Mouse (Mus musculus) heart, embryonic 12.5 days (tissue): Measurements from ENCODE around the gene Nell2. TPM values are rescaled to one million over a fixed set of nuclear protein-coding genes. Genes with fewer than 3 reads are reported as not detected.
"Not testable (repeated sequence)": the region's sequence is repeated elsewhere in the genome, so short reads cannot be mapped to it uniquely, and the experiment has no call there.

Experiments used
- ATAC-seq: fragments of 200-750 bp; cut with Nextera tagmentation; 2 replicates; pipeline ENCODE4 v1.8.0; 2017; ENCODE audit warnings: moderate TSS enrichment, moderate library complexity; ENCODE audit not compliant: insufficient number of reproducible peaks, low FRiP score
- H3K27ac ChIP-seq: fragments of 300-500 bp; sonication (generic); 2 replicates; pipeline ENCODE4 v1.5.1; 2016; ENCODE audit warnings: mild to moderate bottlenecking, moderate library complexity; ENCODE audit not compliant: poor library complexity, severe bottlenecking
- H3K27me3 ChIP-seq: fragments of 300-500 bp; sonication (generic); replicated peaks from 2 replicates; pipeline ENCODE4 v1.6.1; 2016; ENCODE audit warnings: mild to moderate bottlenecking, moderate library complexity
- H3K36me3 ChIP-seq: fragments of 300-500 bp; sonication (generic); 2 replicates; pipeline ENCODE4 v1.6.1; 2016; ENCODE audit warnings: mild to moderate bottlenecking, moderate library complexity
- H3K4me1 ChIP-seq: fragments of 300-500 bp; sonication (generic); replicated peaks from 2 replicates; pipeline ENCODE4 v1.6.1; 2016; ENCODE audit warnings: mild to moderate bottlenecking
- H3K4me2 ChIP-seq: fragments of 300-500 bp; sonication (generic); 2 replicates; pipeline ENCODE4 v1.6.1; 2016; ENCODE audit warnings: mild to moderate bottlenecking, moderate library complexity
- H3K4me3 ChIP-seq: fragments of 300-500 bp; sonication (generic); 2 replicates; pipeline ENCODE4 v1.5.1; 2016; ENCODE audit warnings: mild to moderate bottlenecking
- H3K9ac ChIP-seq: fragments of 300-500 bp; sonication (generic); 2 replicates; pipeline ENCODE4 v1.6.1; 2016; ENCODE audit warnings: mild to moderate bottlenecking, moderate library complexity
- H3K9me3 ChIP-seq: fragments of 300-500 bp; sonication (generic); replicated peaks from 2 replicates; pipeline ENCODE4 v1.6.1; 2016; ENCODE audit warnings: mild to moderate bottlenecking, moderate library complexity
- WGBS: fragments of 180-500 bp; shearing (Covaris S2); methylation state at CpG from one replicate; pipeline ENCODE4 v1.1.7; 2016; 5-methylcytosine and 5-hydroxymethylcytosine counted together
- polyA plus RNA-seq: library from polyadenylated mRNA; unstranded; fragments of >200 nt; fragmentation: Nextera tagmentation; extraction: Ambion mirVana; gene quantifications from 2 replicates; pipeline ENCODE4 v1.2.1, GENCODE M21; 2016

Gene Nell2
- polyA plus RNA-seq, 1 experiment from 2014 or later = 0.93 TPM

DNA sequence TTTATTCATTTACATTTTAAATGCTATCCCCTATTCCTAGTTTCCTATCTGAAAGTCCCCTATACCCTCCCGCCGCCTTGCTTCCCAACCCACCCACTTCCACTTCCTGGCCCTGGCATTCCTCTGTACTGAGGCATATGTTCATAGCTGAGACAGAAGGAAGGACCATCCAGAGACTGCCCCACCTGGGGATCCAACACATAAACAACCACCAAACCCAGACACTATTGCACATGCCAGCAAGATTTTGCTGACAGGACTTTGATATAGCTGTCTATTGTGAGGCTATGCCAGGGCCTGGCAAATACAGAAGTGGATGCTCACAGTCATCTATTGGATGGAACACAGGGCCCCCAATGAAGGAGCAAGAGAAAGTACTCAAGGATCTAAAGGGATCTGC is 291.3 kb downstream of the Nell2 start:
- ATAC-seq, H3K4me1 ChIP-seq, H3K9me3 ChIP-seq, H3K27me3 ChIP-seq, H3K9ac ChIP-seq, H3K4me3 ChIP-seq, H3K4me2 ChIP-seq, H3K27ac ChIP-seq, H3K36me3 ChIP-seq: not testable (repeated sequence)
- 75% methylated on average over 2 of the region's 2 CpGs for WGBS

DNA sequence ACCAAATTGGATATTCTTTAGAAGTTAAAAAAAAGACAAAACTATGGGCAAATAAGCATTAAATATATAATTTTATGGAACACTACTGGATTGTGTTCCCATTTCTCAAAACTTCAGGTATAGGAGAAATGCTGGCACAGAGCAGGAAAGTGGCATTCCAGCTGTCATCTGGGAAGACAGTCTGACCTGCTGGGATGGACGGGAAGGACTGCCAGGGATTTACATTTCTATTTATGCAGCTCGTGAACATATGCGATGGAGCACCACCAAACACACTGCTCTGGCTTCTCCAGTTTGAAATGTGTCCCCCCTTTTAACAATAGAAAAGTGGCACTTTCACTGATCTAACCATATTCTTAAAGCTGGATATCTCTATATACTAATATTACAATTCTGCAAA is 291.9 kb downstream of the Nell2 start:
- 82% methylated on average over 3 of the region's 3 CpGs for WGBS
- no peak for ATAC-seq
- H3K9ac ChIP-seq = no peak overlapping the region
- no peaks in the 10 kb centered on the region for H3K36me3 ChIP-seq
- no peaks in the 10 kb centered on the region for H3K9me3 ChIP-seq
- H3K27ac ChIP-seq = no peak overlapping the region
- no peak overlapping the region for H3K4me2 ChIP-seq
- H3K27me3 ChIP-seq = no peaks in the 10 kb centered on the region
- H3K4me3 ChIP-seq = no peak overlapping the region
- no peaks in the 10 kb centered on the region for H3K4me1 ChIP-seq

DNA sequence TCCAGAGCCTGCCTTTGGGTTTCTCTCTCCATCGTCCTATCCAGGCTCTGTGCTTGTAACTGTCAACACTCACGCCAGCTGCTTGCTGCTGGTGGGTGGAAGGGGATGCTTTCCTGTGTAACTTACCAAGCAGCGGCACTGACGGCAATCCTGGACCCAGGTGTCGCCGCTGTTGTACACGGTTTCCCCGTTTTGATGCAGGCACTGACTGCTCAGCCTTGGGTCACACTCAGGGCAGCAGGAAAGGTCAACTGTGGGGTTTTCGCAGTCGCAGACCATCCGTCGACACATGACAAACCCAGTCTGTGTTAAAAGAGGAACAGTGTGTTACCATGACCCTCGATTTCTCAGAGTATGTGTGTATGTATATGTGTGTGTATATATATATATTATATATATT is 297.2 kb downstream of the Nell2 start:
- no peak for ATAC-seq
- 55% methylated on average over 13 of the region's 13 CpGs for WGBS
- no peak overlapping the region for H3K4me2 ChIP-seq
- no peaks in the 10 kb centered on the region for H3K4me1 ChIP-seq
- H3K27me3 ChIP-seq = no peaks in the 10 kb centered on the region
- H3K4me3 ChIP-seq = no peak overlapping the region
- no peak overlapping the region for H3K27ac ChIP-seq
- H3K9ac ChIP-seq = no peak overlapping the region
- H3K9me3 ChIP-seq = no peaks in the 10 kb centered on the region
- no peaks in the 10 kb centered on the region for H3K36me3 ChIP-seq

- no peak overlapping the region for H3K4me3 ChIP-seq
- H3K9ac ChIP-seq = no peak overlapping the region
- no peak overlapping the region for H3K4me2 ChIP-seq
- H3K9me3 ChIP-seq = no peaks in the 10 kb centered on the region
- no peak overlapping the region for H3K27ac ChIP-seq
- H3K36me3 ChIP-seq = no peaks in the 10 kb centered on the region
- ATAC-seq = no peak
- 76% methylated on average over 12 of the region's 12 CpGs for WGBS
- no peaks in the 10 kb centered on the region for H3K4me1 ChIP-seq
- H3K27me3 ChIP-seq = 0 out of 2 replicates have a peak, but pooled peaks cover 4% of the 10 kb centered on the region
These were observed 311.6 kb downstream of the Nell2 start for GRCm38 (mm10) chr15:95216640-95217365.

GRCm38 (mm10) chr15:95210551-95210950 is 317.8 kb downstream of the Nell2 start:
- H3K27ac ChIP-seq = no peak overlapping the region
- WGBS = 70% methylated on average over 4 of the region's 4 CpGs
- no peaks in the 10 kb centered on the region for H3K4me1 ChIP-seq
- no peak overlapping the region for H3K4me2 ChIP-seq
- H3K36me3 ChIP-seq = no peaks in the 10 kb centered on the region
- no peak for ATAC-seq
- H3K9me3 ChIP-seq = no peaks in the 10 kb centered on the region
- no peak overlapping the region for H3K4me3 ChIP-seq
- no peak overlapping the region for H3K9ac ChIP-seq
- no peaks in the 10 kb centered on the region for H3K27me3 ChIP-seq

GRCm38 (mm10) chr15:95209186-95209585 is 319.2 kb downstream of the Nell2 start:
- Histone ChIP-seq H3K36me3 (no peaks in the 10 kb centered on the region), H3K27ac (no peak overlapping the region), H3K4me2 (no peak overlapping the region), H3K4me3 (no peak overlapping the region), H3K9me3 (no peaks in the 10 kb centered on the region), H3K4me1 (no peaks in the 10 kb centered on the region), H3K9ac (no peak overlapping the region), H3K27me3 (no peaks in the 10 kb centered on the region)
- 43% methylated on average over 4 of the region's 4 CpGs for WGBS
- no peak for ATAC-seq

- H3K9ac ChIP-seq = no peak overlapping the region
- no peak overlapping the region for H3K27ac ChIP-seq
- no peak for ATAC-seq
- no peak overlapping the region for H3K4me3 ChIP-seq
- no peaks in the 10 kb centered on the region for H3K4me1 ChIP-seq
- 61% methylated on average over 9 of the region's 9 CpGs for WGBS
- no peaks in the 10 kb centered on the region for H3K9me3 ChIP-seq
- H3K4me2 ChIP-seq = no peak overlapping the region
- no peaks in the 10 kb centered on the region for H3K27me3 ChIP-seq
- no peaks in the 10 kb centered on the region for H3K36me3 ChIP-seq
These were observed 334.6 kb downstream of the Nell2 start for GRCm38 (mm10) chr15:95193661-95194280.

GRCm38 (mm10) chr15:95192951-95193350 is 335.4 kb downstream of the Nell2 start:
- ATAC-seq = no peak
- 81% methylated on average over 8 of the region's 8 CpGs for WGBS

DNA sequence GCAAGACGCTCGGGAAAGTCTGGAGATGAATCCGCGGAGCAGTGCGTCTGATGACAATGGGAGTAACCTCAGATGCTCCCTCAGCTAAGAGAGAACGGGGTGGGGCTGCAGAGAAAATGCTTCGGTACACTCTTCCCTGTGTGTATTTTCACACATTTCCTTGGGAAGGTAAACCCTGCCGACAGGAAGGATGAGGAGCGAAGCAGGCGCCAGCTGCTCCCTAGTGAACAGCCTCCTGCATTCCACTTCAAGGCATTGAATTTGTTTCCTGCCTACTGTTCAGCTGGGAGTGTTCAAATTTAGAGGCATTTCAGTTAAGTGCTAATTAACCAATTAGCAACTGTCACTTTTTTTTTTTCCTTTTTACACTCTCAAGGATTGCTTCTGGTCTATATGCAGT is 342.1 kb downstream of the Nell2 start:
- no peak overlapping the region for H3K4me3 ChIP-seq
- no peaks in the 10 kb centered on the region for H3K4me1 ChIP-seq
- H3K9ac ChIP-seq = no peak overlapping the region
- no peak overlapping the region for H3K27ac ChIP-seq
- 48% methylated on average over 10 of the region's 10 CpGs for WGBS
- H3K36me3 ChIP-seq = no peaks in the 10 kb centered on the region
- no peak overlapping the region for H3K4me2 ChIP-seq
- no peaks in the 10 kb centered on the region for H3K27me3 ChIP-seq
- ATAC-seq = no peak
- H3K9me3 ChIP-seq = no peaks in the 10 kb centered on the region

More at GRCm38 (mm10) chr15:95192951-95193350, 335.4 kb downstream of the Nell2 start:
- Histone ChIP-seq H3K4me1 (no peaks in the 10 kb centered on the region), H3K9ac (no peak overlapping the region), H3K27ac (no peak overlapping the region), H3K4me3 (no peak overlapping the region), H3K4me2 (no peak overlapping the region), H3K36me3 (no peaks in the 10 kb centered on the region), H3K27me3 (no peaks in the 10 kb centered on the region), H3K9me3 (no peaks in the 10 kb centered on the region)

GRCm38 (mm10) chr15:95185419-95185818 is 342.9 kb downstream of the Nell2 start:
- Histone ChIP-seq H3K4me2 (no peak overlapping the region), H3K4me1 (no peaks in the 10 kb centered on the region), H3K9ac (no peak overlapping the region), H3K4me3 (no peak overlapping the region), H3K27me3 (no peaks in the 10 kb centered on the region), H3K9me3 (no peaks in the 10 kb centered on the region), H3K36me3 (no peaks in the 10 kb centered on the region), H3K27ac (no peak overlapping the region)
- ATAC-seq = no peak
- 49% methylated on average over 9 of the region's 9 CpGs for WGBS

GRCm38 (mm10) chr15:95183450-95183849 is 344.9 kb downstream of the Nell2 start:
- no peaks in the 10 kb centered on the region for H3K4me1 ChIP-seq
- no peaks in the 10 kb centered on the region for H3K36me3 ChIP-seq
- H3K9ac ChIP-seq = no peak overlapping the region
- H3K4me3 ChIP-seq = no peak overlapping the region
- ATAC-seq = no peak
- 64% methylated on average over 5 of the region's 5 CpGs for WGBS
- H3K9me3 ChIP-seq = no peaks in the 10 kb centered on the region
- no peak overlapping the region for H3K27ac ChIP-seq
- no peaks in the 10 kb centered on the region for H3K27me3 ChIP-seq
- H3K4me2 ChIP-seq = no peak overlapping the region

- no peaks in the 10 kb centered on the region for H3K4me1 ChIP-seq
- H3K9me3 ChIP-seq = 0 out of 2 replicates have a peak, but pooled peaks cover 2% of the 10 kb centered on the region
- H3K9ac ChIP-seq = no peak overlapping the region
- H3K27ac ChIP-seq = no peak overlapping the region
- H3K27me3 ChIP-seq = no peaks in the 10 kb centered on the region
- H3K36me3 ChIP-seq = no peaks in the 10 kb centered on the region
- no peak overlapping the region for H3K4me2 ChIP-seq
- H3K4me3 ChIP-seq = no peak overlapping the region
- ATAC-seq = no peak
- WGBS = 56% methylated on average over 3 of the region's 3 CpGs
These were observed 371.5 kb downstream of the Nell2 start for GRCm38 (mm10) chr15:95156828-95157227.
